28 mouse cellular contexts compared by ENCODE assay signal in genomic region chr2:137654296-137654695, GRCm38 (mm10).
"Had no signal": no experiment of that assay in that cellular context is flagged by ENCODE, and none has a peak within 500 bp of the region (broad histone marks: within the 10 kb centered on the region; RNA-seq: fewer than 3 reads in every experiment).

No protein-coding gene starts in this region.

- H3K9ac ChIP-seq: heart, embryonic 13.5 days; heart, embryonic 15.5 days; hindbrain, embryonic 12.5 days; hindbrain, embryonic 14.5 days; kidney, embryonic 15.5 days; limb, embryonic 13.5 days; limb, embryonic 15.5 days; liver, embryonic 13.5 days; liver, embryonic 15.5 days had no signal

- H3K27ac ChIP-seq: heart, adult 2 months; heart, embryonic 13.5 days; heart, embryonic 15.5 days; hindbrain, embryonic 10.5 days; hindbrain, embryonic 12.5 days; hindbrain, embryonic 14.5 days; kidney, embryonic 15.5 days; kidney, postnatal 0 days; limb, embryonic 13.5 days; limb, embryonic 15.5 days; liver, embryonic 13.5 days; liver, embryonic 15.5 days had no signal

- ATAC-seq: hindbrain, embryonic 16.5 days; inflammation-experienced regulatory T-cells, adult 6 months; intestine, embryonic 16.5 days had no signal

- H3K27me3 ChIP-seq: heart, embryonic 13.5 days; heart, embryonic 15.5 days; hindbrain, embryonic 12.5 days; kidney, embryonic 15.5 days; limb, embryonic 13.5 days; limb, embryonic 15.5 days; liver, embryonic 13.5 days; liver, embryonic 15.5 days had no signal

- H3K4me3 ChIP-seq: heart, adult 2 months; heart, embryonic 13.5 days; heart, embryonic 15.5 days; hindbrain, embryonic 10.5 days; hindbrain, embryonic 12.5 days; kidney, embryonic 15.5 days; limb, embryonic 13.5 days; limb, embryonic 15.5 days; liver, embryonic 13.5 days; liver, embryonic 15.5 days had no signal

- H3K36me3 ChIP-seq: heart, embryonic 13.5 days; heart, embryonic 15.5 days; hindbrain, embryonic 10.5 days; hindbrain, embryonic 12.5 days; kidney, embryonic 15.5 days; limb, embryonic 13.5 days; limb, embryonic 15.5 days; liver, embryonic 13.5 days; liver, embryonic 15.5 days had no signal

- H3K4me2 ChIP-seq: heart, embryonic 11.5 days; heart, embryonic 13.5 days; heart, embryonic 15.5 days; hindbrain, embryonic 12.5 days; hindbrain, embryonic 14.5 days; kidney, embryonic 15.5 days; limb, embryonic 13.5 days; limb, embryonic 15.5 days; liver, embryonic 13.5 days; liver, embryonic 15.5 days had no signal

- H3K4me1 ChIP-seq: heart, embryonic 13.5 days; heart, embryonic 15.5 days; limb, embryonic 13.5 days; limb, embryonic 15.5 days; liver, embryonic 13.5 days; liver, embryonic 15.5 days had no signal

- H3K9me3 ChIP-seq: hindbrain, embryonic 10.5 days; hindbrain, embryonic 12.5 days; kidney, embryonic 15.5 days; limb, embryonic 13.5 days; limb, embryonic 15.5 days; liver, embryonic 13.5 days; liver, embryonic 15.5 days had no signal

- DNase-seq: gastrocnemius, postnatal 14 days; gastrocnemius, postnatal 36 days; heart, adult 11 months; heart, adult 2 months; heart, postnatal 4 days; kidney, adult 11 months; kidney, adult 2 months; kidney, adult 9 months; kidney, postnatal 14 days; kidney, postnatal 36 days; layer of hippocampus, adult 9-11 months; layer of hippocampus, postnatal 36 days; left cerebral cortex, postnatal 4 days; liver, embryonic 13.5 days had no signal
